In genomic region chr12:24705502-24706263, GRCm38 (mm10) we compare ENCODE assay signal across 13 mouse cellular contexts. TPM values are rescaled to one million over a fixed set of nuclear protein-coding genes. Genes with fewer than 3 reads are reported as not detected.
DNase-seq lines count a peak whose midpoint lies in the region; ATAC-seq and TF ChIP-seq lines count a peak whose summit lies in the region.
"Had no signal": no experiment of that assay in that cellular context is flagged by ENCODE, and none has a peak within 500 bp of the region (broad histone marks: within the 10 kb centered on the region; RNA-seq: fewer than 3 reads in every experiment).

No protein-coding gene starts in this region.

- peak overlapping the region; percentile 29; the same call in 1 of the 2 replicates for H3K27ac ChIP-seq in heart, embryonic 16.5 days (ENCODE audit: low read length)
- H3K27ac ChIP-seq in intestine, postnatal 0 days (ENCODE audit: low read depth, low read length) = no peak overlapping the region
- H3K27ac ChIP-seq in stomach, embryonic 15.5 days = peak overlapping the region; percentile 21; the same call in 1 of the 2 replicates
- H3K27ac ChIP-seq: heart, embryonic 15.5 days; hindbrain, embryonic 15.5 days had no signal

- H3K27me3 ChIP-seq in heart, embryonic 16.5 days (ENCODE audit: control insufficient read depth, insufficient read depth, low read length) = no peaks in the 10 kb centered on the region
- no peaks in the 10 kb centered on the region for H3K27me3 ChIP-seq in intestine, postnatal 0 days (replicated peaks; ENCODE audit: control insufficient read depth, insufficient read depth, low read length)
- no peaks in the 10 kb centered on the region for H3K27me3 ChIP-seq in stomach, embryonic 15.5 days (replicated peaks)
- H3K27me3 ChIP-seq: heart, embryonic 15.5 days; megakaryocyte, embryonic 14.5 days had no signal

- no peak for DNase-seq in heart, adult 8-10 months (ENCODE audit: low spot score)
- DNase-seq in adrenal gland, adult 8-10 months = peak; percentile 65
- no peak for DNase-seq in cerebellum, adult 11-12 months
- no peak for DNase-seq in right cerebral cortex, postnatal 4 days
- no peak for DNase-seq in retina, postnatal 1 day
- DNase-seq: thymus, postnatal 25 days had no signal

- H3K36me3 ChIP-seq in heart, embryonic 16.5 days (ENCODE audit: control insufficient read depth, insufficient read depth) = peaks cover 4% of the 10 kb centered on the region; the same call in 1 of the 2 replicates
- no peaks in the 10 kb centered on the region for H3K36me3 ChIP-seq in intestine, postnatal 0 days (ENCODE audit: control insufficient read depth, insufficient read depth)
- no peaks in the 10 kb centered on the region for H3K36me3 ChIP-seq in stomach, embryonic 15.5 days
- H3K36me3 ChIP-seq: heart, embryonic 15.5 days; hindbrain, embryonic 15.5 days had no signal

- no peak for ATAC-seq in heart, embryonic 16.5 days (replicated peaks; ENCODE audit: extremely low read depth, insufficient read depth, low FRiP score)
- peak; percentile 55 for ATAC-seq in intestine, postnatal 0 days
- ATAC-seq in stomach, embryonic 15.5 days (ENCODE audit: insufficient read depth, low FRiP score, low read depth) = no peak
- ATAC-seq: CD4-positive, CD25-positive, alpha-beta regulatory T cell, adult 4 months had no signal

- H3K4me1 ChIP-seq in heart, embryonic 16.5 days (ENCODE audit: control insufficient read depth, insufficient read depth, low read length) = peaks cover 26% of the 10 kb centered on the region
- H3K4me1 ChIP-seq in intestine, postnatal 0 days (replicated peaks; ENCODE audit: control insufficient read depth, insufficient read depth, low read length) = 0 out of 2 replicates have a peak, but pooled peaks cover 5% of the 10 kb centered on the region
- H3K4me1 ChIP-seq in stomach, embryonic 15.5 days = peaks cover 23% of the 10 kb centered on the region

- H3K4me3 ChIP-seq in heart, embryonic 16.5 days (ENCODE audit: low read length) = no peak overlapping the region
- H3K4me3 ChIP-seq in intestine, postnatal 0 days (ENCODE audit: low read depth, low read length) = no peak overlapping the region
- no peak overlapping the region for H3K4me3 ChIP-seq in stomach, embryonic 15.5 days (replicated peaks)
- H3K4me3 ChIP-seq: hindbrain, embryonic 15.5 days had no signal

- H3K4me2 ChIP-seq in heart, embryonic 16.5 days (ENCODE audit: low read depth, low read length) = no peak overlapping the region
- no peak overlapping the region for H3K4me2 ChIP-seq in intestine, postnatal 0 days (replicated peaks; ENCODE audit: low read depth)
- no peak overlapping the region for H3K4me2 ChIP-seq in stomach, embryonic 15.5 days

- WGBS in heart, embryonic 16.5 days = 89% methylated on average over 15 of the region's 15 CpGs
- WGBS in intestine, postnatal 0 days = 61% methylated on average over 15 of the region's 15 CpGs
- WGBS in stomach, embryonic 15.5 days = 74% methylated on average over 15 of the region's 15 CpGs

- no peak for TF ChIP-seq CTCF in intestine, postnatal 0 days (IDR thresholded peaks at IDR 0.05; ENCODE audit: low read depth)

- H3K9me3 ChIP-seq in heart, embryonic 16.5 days (replicated peaks; ENCODE audit: control insufficient read depth, low read length) = no peaks in the 10 kb centered on the region
- H3K9me3 ChIP-seq in intestine, postnatal 0 days (ENCODE audit: control insufficient read depth) = no peaks in the 10 kb centered on the region
- H3K9me3 ChIP-seq in stomach, embryonic 15.5 days = no peaks in the 10 kb centered on the region
- H3K9me3 ChIP-seq: heart, embryonic 15.5 days; hindbrain, embryonic 15.5 days; megakaryocyte, embryonic 14.5 days had no signal

- no peak overlapping the region for H3K9ac ChIP-seq in heart, embryonic 16.5 days (ENCODE audit: low read length)
- H3K9ac ChIP-seq in intestine, postnatal 0 days (ENCODE audit: low read depth, low read length) = no peak overlapping the region
- H3K9ac ChIP-seq in stomach, embryonic 15.5 days = no peak overlapping the region
- H3K9ac ChIP-seq: hindbrain, embryonic 15.5 days had no signal

RNA-seq across cellular contexts. Expression of gene Rrm2, which starts 2.4 kb away (rescaled TPM):
- 231 and 265 TPM in 2 replicates for polyA plus RNA-seq in heart, embryonic 16.5 days (2015; fragmentation: Nextera tagmentation; extraction: Ambion mirVana)
- 1 to 10 TPM; 1.3 to 3.3 (median 2.3) TPM for total RNA-seq in heart, adult 8-10 months (2022)
- total RNA-seq in adrenal gland, adult 8-10 months (2022) = 10 to 100 TPM in 1 of 4 experiments, 1 to 10 TPM in 3; 4.9 to 10.4 (median 6.8) TPM
- 36.9 and 37.4 TPM in 2 replicates for polyA plus RNA-seq in intestine, postnatal 0 days (2015; fragmentation: Nextera tagmentation; extraction: Ambion mirVana)
- polyA plus RNA-seq in stomach, embryonic 15.5 days (2015; fragmentation: Nextera tagmentation; extraction: Ambion mirVana) = 172 and 175 TPM in 2 replicates

RNA-seq across cellular contexts. Expression of gene Cys1, which starts 24.1 kb away (rescaled TPM):
- 0.97 and 1.5 TPM in 2 replicates for polyA plus RNA-seq in heart, embryonic 16.5 days (2015; fragmentation: Nextera tagmentation; extraction: Ambion mirVana)
- 1 to 10 TPM; 3.3 to 5.6 (median 4.7) TPM for total RNA-seq in heart, adult 8-10 months (2022)
- total RNA-seq in adrenal gland, adult 8-10 months (2022) = 1 to 10 TPM; 4.2 to 6.5 (median 6.4) TPM
- polyA plus RNA-seq in intestine, postnatal 0 days (2015; fragmentation: Nextera tagmentation; extraction: Ambion mirVana) = 1.3 and 1.7 TPM in 2 replicates
- 2.4 and 3.0 TPM in 2 replicates for polyA plus RNA-seq in stomach, embryonic 15.5 days (2015; fragmentation: Nextera tagmentation; extraction: Ambion mirVana)
- polyA plus RNA-seq: CD4-positive, CD25-positive, alpha-beta regulatory T cell, adult 4 months had no signal

RNA-seq across cellular contexts. Expression of gene Klf11, which starts 54.6 kb away (rescaled TPM):
- 20.3 and 21.1 TPM in 2 replicates for polyA plus RNA-seq in heart, embryonic 16.5 days (2015; fragmentation: Nextera tagmentation; extraction: Ambion mirVana)
- total RNA-seq in heart, adult 8-10 months (2022) = 10 to 100 TPM in 3 of 4 experiments, 1 to 10 TPM in 1; 7.9 to 11.9 (median 11.1) TPM
- total RNA-seq in adrenal gland, adult 8-10 months (2022) = 10 to 100 TPM; 10.9 to 15.3 (median 13.7) TPM
- 7.3 and 8.1 TPM in 2 replicates for polyA plus RNA-seq in intestine, postnatal 0 days (2015; fragmentation: Nextera tagmentation; extraction: Ambion mirVana)
- polyA plus RNA-seq in stomach, embryonic 15.5 days (2015; fragmentation: Nextera tagmentation; extraction: Ambion mirVana) = 11.2 and 12.0 TPM in 2 replicates
